Mouse (Mus musculus) ES-E14 (cell line): ENCODE data around the gene Olfr665.

Experiments used
- CHD2 ChIP-seq: IDR thresholded peaks from 2 replicates; pipeline ENCODE4 v1.6.1; 2014; ENCODE audit warnings: mild to moderate bottlenecking, low read depth, low read length, inconsistent platforms
- HCFC1 ChIP-seq: IDR thresholded peaks from 2 replicates; pipeline ENCODE4 v1.6.1; 2012; ENCODE audit warnings: low read length, inconsistent platforms, borderline replicate concordance; ENCODE audit not compliant: insufficient read depth
- ZNF384 ChIP-seq: IDR thresholded peaks from 2 replicates; pipeline ENCODE4 v1.6.1; 2012; ENCODE audit warnings: low read depth, low read length, inconsistent platforms

- TF ChIP-seq CHD2, result no peak
- no peak for TF ChIP-seq HCFC1
- no peak for TF ChIP-seq ZNF384
Observed at GRCm38 (mm10) chr7:104842503-104842902, 35.3 kb upstream of the Olfr665 start, which contains the start of gene Usp17lb.
